Mouse (Mus musculus) spleen, adult 10 weeks (tissue): ENCODE data around the gene Olfr108. TPM values are rescaled to one million over a fixed set of nuclear protein-coding genes. Genes with fewer than 3 reads are reported as not detected.

Experiments
- polyA plus RNA-seq: library from polyadenylated mRNA; stranded (reverse); fragments of 350-450 nt; fragmentation: Illumina TruSeq; extraction: RNeasy Lipid Tissue Mini Kit (QIAGEN cat#74804); gene quantifications from one replicate; pipeline ENCODE4 v1.2.3, GENCODE M21; 2015; ENCODE audit warnings: low replicate concordance; ENCODE audit not compliant: insufficient read depth

Olfr108 gene
- not detected for polyA plus RNA-seq

DNA sequence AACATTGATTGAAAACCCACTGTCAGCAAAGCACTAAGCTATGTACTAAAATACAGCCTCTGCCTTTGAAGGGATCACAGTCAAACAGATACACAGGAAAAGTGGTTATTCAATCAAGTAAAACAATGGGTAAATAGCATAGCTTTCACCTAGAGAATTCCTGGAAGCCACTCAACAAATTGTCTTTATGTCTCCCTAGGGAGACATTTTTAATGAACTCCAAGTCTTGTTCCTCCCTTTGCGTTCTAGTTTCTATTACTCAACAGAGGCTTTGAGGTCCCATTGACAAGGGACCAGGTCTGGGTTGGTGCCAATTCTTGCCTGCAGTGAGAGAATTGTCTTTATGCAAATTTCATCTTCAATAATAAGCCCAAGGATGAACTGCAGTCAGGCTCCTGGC is at the start of gene Olfr108:
Olfr108 (plus strand) TSS at position 301 of the 400 bp plus-strand sequence.

DNA sequence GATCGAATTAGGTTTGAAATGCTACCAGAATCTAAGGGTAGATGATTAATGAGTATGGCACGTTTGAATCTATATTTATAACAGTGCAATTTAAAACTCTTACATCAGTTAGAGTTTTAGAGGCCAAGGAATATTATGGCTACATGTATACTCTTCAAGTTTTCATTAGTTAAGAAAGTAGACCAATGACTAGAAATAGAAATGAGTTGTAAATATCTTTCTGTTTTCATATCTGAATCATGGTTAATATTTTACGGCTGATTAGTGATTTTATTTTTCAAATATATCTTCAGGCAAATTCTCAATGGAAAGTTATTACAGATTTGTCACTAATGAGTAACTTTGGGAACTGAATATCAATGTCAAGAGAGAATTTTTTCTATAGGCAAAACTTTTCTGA is 46.4 kb upstream of the Olfr108 start, which contains the start of gene Olfr107:
Olfr107 (plus strand) TSS at position 301 of the 400 bp plus-strand sequence.

DNA sequence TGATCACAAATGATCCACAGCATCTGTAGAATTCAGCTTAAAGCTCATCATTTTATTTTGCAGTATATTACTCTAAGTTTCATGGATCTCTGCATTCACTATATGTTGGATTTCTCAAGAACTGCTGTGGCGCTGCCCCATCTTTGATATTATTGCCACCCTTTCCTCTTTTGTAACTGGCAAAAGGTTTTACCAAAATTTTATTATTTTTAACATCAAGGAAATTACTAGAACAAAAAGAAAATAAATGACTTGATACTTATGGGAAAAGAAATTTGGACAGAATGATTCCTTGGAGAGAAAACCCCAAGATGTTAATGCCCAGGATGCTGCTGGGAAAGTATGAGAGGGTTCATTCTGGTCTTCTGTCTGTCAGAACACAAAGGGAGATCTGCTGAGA is 13.3 kb downstream of the Olfr108 start, which contains the start of gene Olfr109:
Olfr109 (plus strand) TSS at position 301 of the 400 bp plus-strand sequence.

DNA sequence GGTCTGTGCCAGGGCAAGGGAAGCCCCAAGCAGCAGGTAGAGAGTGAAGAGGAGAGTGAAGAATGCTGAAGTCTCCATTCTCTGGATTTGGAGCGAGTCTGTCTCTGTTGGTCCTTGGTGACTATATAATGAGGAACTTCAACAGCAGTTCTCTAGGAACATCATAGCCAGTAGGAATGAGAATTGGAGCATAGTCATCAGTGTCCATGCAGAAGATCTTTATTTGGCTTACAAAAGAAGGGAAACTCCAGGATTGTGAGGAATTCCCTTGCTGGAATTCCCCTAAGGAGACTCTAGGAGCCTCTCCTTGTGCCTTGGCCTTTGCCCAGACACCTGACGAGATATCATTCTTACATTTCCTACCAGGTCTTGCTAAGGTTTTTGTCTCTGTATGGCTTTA is 38.2 kb downstream of the Olfr108 start, which contains the start of gene H2-M2:
H2-M2 (minus strand) TSS at position 101 of the 400 bp plus-strand sequence.

GRCm38 (mm10) chr17:37491930-37492518 is 46.7 kb downstream of the Olfr108 start, which contains the start of gene Olfr110:
Gene Olfr110, plus strand, starts transcription at chr17:37492468.

Other genes starting within 250 kb of the Olfr108 start
- gene Olfr94, start 244.5 kb upstream of the Olfr108 start, polyA plus RNA-seq, result not detected
- gene Olfr95, start 232.4 kb upstream of the Olfr108 start, polyA plus RNA-seq, result not detected
- gene Olfr96, start 225.3 kb upstream of the Olfr108 start, polyA plus RNA-seq, result not detected
- not detected for gene Olfr97, start 208.2 kb upstream of the Olfr108 start, polyA plus RNA-seq
- not detected for gene Olfr98, start 181.7 kb upstream of the Olfr108 start, polyA plus RNA-seq
- 58.2 TPM for gene H2-M3, start 175.3 kb upstream of the Olfr108 start, polyA plus RNA-seq
- not detected for gene Olfr99, start 162.0 kb upstream of the Olfr108 start, polyA plus RNA-seq
- not detected for gene Olfr101, start 141.2 kb upstream of the Olfr108 start, polyA plus RNA-seq
- not detected for gene Olfr102, start 128.4 kb upstream of the Olfr108 start, polyA plus RNA-seq
- gene Olfr103, start 105.8 kb upstream of the Olfr108 start, polyA plus RNA-seq, result not detected
- not detected for gene Olfr104-ps, start 85.9 kb upstream of the Olfr108 start, polyA plus RNA-seq
- not detected for gene Olfr105-ps, start 66.4 kb upstream of the Olfr108 start, polyA plus RNA-seq
- not detected for gene Olfr106-ps, start 55.1 kb upstream of the Olfr108 start, polyA plus RNA-seq
- gene Olfr107, start 46.3 kb upstream of the Olfr108 start, polyA plus RNA-seq, result not detected
- gene Olfr109, start 13.4 kb downstream of the Olfr108 start, polyA plus RNA-seq, result not detected
- 16.8 TPM for gene H2-M2, start 38.1 kb downstream of the Olfr108 start, polyA plus RNA-seq
- gene Olfr110, start 47.0 kb downstream of the Olfr108 start, polyA plus RNA-seq, result 0.26 TPM
- 0.72 TPM for gene Olfr111, start 62.5 kb downstream of the Olfr108 start, polyA plus RNA-seq
- gene Olfr112, start 124.0 kb downstream of the Olfr108 start, polyA plus RNA-seq, result not detected
- gene Olfr113, start 132.2 kb downstream of the Olfr108 start, polyA plus RNA-seq, result not detected
- not detected for gene Olfr114, start 147.3 kb downstream of the Olfr108 start, polyA plus RNA-seq
- not detected for gene Olfr115, start 181.6 kb downstream of the Olfr108 start, polyA plus RNA-seq
- gene Olfr116, start 181.7 kb downstream of the Olfr108 start, polyA plus RNA-seq, result not detected
- not detected for gene Olfr117, start 218.3 kb downstream of the Olfr108 start, polyA plus RNA-seq
- not detected for gene Olfr118, start 221.5 kb downstream of the Olfr108 start, polyA plus RNA-seq